Mouse (Mus musculus) E14TG2a.4 (cell line): ENCODE measurements around the gene Lrrc14b.
A peak's percentile ranks its signal among the peaks of the same experiment; 100 is the strongest.

Experiments
- H3K27me3 ChIP-seq: 2 replicates; pipeline ENCODE4 v1.6.1; 2014; ENCODE audit warnings: low read length, control low read depth; ENCODE audit not compliant: insufficient read depth
- H3K36me3 ChIP-seq: 2 replicates; pipeline ENCODE4 v1.6.1; 2014; ENCODE audit warnings: low read length, control low read depth; ENCODE audit not compliant: insufficient read depth
- H3K4me1 ChIP-seq: replicated peaks from 2 replicates; pipeline ENCODE4 v1.6.1; 2014; ENCODE audit warnings: low read depth, low read length, control low read depth
- H3K4me3 ChIP-seq: replicated peaks from 2 replicates; pipeline ENCODE4 v1.5.1; 2014; ENCODE audit warnings: mild to moderate bottlenecking, low read length
- H3K9me3 ChIP-seq: 2 replicates; pipeline ENCODE4 v1.6.1; 2014; ENCODE audit warnings: low read length, control low read depth
- CTCF ChIP-seq: conservative IDR thresholded peaks from 2 replicates; pipeline ENCODE4 v1.5.1; 2014; ENCODE audit warnings: low read length
- NANOG ChIP-seq: IDR thresholded peaks from 2 replicates; pipeline ENCODE4 v1.6.1; 2014; ENCODE audit warnings: borderline replicate concordance, low read length, mixed read lengths
- POU5F1 ChIP-seq: IDR thresholded peaks from 2 replicates; pipeline ENCODE4 v1.6.1; 2014; ENCODE audit warnings: low read length, borderline replicate concordance

Gene Lrrc14b

GRCm38 (mm10) chr13:74362218-74362617, 1.6 kb downstream of the Lrrc14b start:
- no peak for TF ChIP-seq NANOG
- no peak for TF ChIP-seq CTCF
- no peak for TF ChIP-seq POU5F1
- H3K9me3 ChIP-seq = no peaks in the 10 kb centered on the region
- peaks cover 3% of the 10 kb centered on the region for H3K4me1 ChIP-seq
- H3K36me3 ChIP-seq = peaks cover 34% of the 10 kb centered on the region
- no peak overlapping the region for H3K4me3 ChIP-seq
- no peaks in the 10 kb centered on the region for H3K27me3 ChIP-seq

- no peaks in the 10 kb centered on the region for H3K27me3 ChIP-seq
- no peaks in the 10 kb centered on the region for H3K9me3 ChIP-seq
- H3K36me3 ChIP-seq = peaks cover 78% of the 10 kb centered on the region
- H3K4me3 ChIP-seq = no peak overlapping the region
- TF ChIP-seq POU5F1 (no peak), NANOG (no peak), CTCF (no peak)
- H3K4me1 ChIP-seq = no peaks in the 10 kb centered on the region
Observed at GRCm38 (mm10) chr13:74356491-74356890, 7.3 kb downstream of the Lrrc14b start.

GRCm38 (mm10) chr13:74350435-74350906, 13.3 kb downstream of the Lrrc14b start:
- H3K9me3 ChIP-seq = no peaks in the 10 kb centered on the region
- H3K4me3 ChIP-seq = peak overlapping the region; percentile 89
- H3K27me3 ChIP-seq = no peaks in the 10 kb centered on the region
- peaks cover 32% of the 10 kb centered on the region for H3K36me3 ChIP-seq
- TF ChIP-seq POU5F1 (no peak), CTCF (no peak), NANOG (no peak)
- H3K4me1 ChIP-seq = peaks cover 15% of the 10 kb centered on the region

GRCm38 (mm10) chr13:74349566-74350434, 14.0 kb downstream of the Lrrc14b start, which contains the start of the genes Sdha and Ccdc127:
Sdha (minus strand) TSS chr13:74350280.
Ccdc127 (plus strand) TSS chr13:74350309.
- Histone ChIP-seq H3K4me1 (peaks cover 15% of the 10 kb centered on the region), H3K9me3 (no peaks in the 10 kb centered on the region), H3K27me3 (no peaks in the 10 kb centered on the region), H3K4me3 (peak within 1 kb of the TSS; percentile 89), H3K36me3 (peaks cover 35% of the 10 kb centered on the region)
- TF ChIP-seq POU5F1 (no peak), NANOG (no peak), CTCF (no peak)

- H3K9me3 ChIP-seq = no peaks in the 10 kb centered on the region
- no peaks in the 10 kb centered on the region for H3K4me1 ChIP-seq
- H3K36me3 ChIP-seq = peaks cover 87% of the 10 kb centered on the region
- H3K4me3 ChIP-seq = no peak overlapping the region
- TF ChIP-seq POU5F1 (no peak), CTCF (peak; percentile 87)
- H3K27me3 ChIP-seq = no peaks in the 10 kb centered on the region
Observed at GRCm38 (mm10) chr13:74341036-74341435, 22.8 kb downstream of the Lrrc14b start.

GRCm38 (mm10) chr13:74329321-74329720, 34.5 kb downstream of the Lrrc14b start:
- TF ChIP-seq CTCF = no peak
- TF ChIP-seq NANOG = no peak
- TF ChIP-seq POU5F1 = no peak
- Histone ChIP-seq H3K9me3 (no peaks in the 10 kb centered on the region), H3K4me3 (no peak overlapping the region), H3K36me3 (peaks cover 90% of the 10 kb centered on the region), H3K4me1 (no peaks in the 10 kb centered on the region), H3K27me3 (no peaks in the 10 kb centered on the region)

- Histone ChIP-seq H3K9me3 (no peaks in the 10 kb centered on the region), H3K36me3 (peaks cover 57% of the 10 kb centered on the region), H3K4me3 (peak within 1 kb of the TSS; percentile 96), H3K27me3 (no peaks in the 10 kb centered on the region), H3K4me1 (peaks cover 19% of the 10 kb centered on the region)
- no peak for TF ChIP-seq CTCF
- TF ChIP-seq POU5F1 = no peak
- TF ChIP-seq NANOG = no peak
Observed at GRCm38 (mm10) chr13:74317170-74317849, 46.5 kb downstream of the Lrrc14b start, which contains the start of gene Pdcd6. Pdcd6 (minus strand) TSS chr13:74317580.

- Histone ChIP-seq H3K4me1 (peaks cover 19% of the 10 kb centered on the region), H3K4me3 (peak overlapping the region; percentile 96), H3K36me3 (peaks cover 53% of the 10 kb centered on the region), H3K27me3 (no peaks in the 10 kb centered on the region), H3K9me3 (no peaks in the 10 kb centered on the region)
- TF ChIP-seq NANOG (no peak), POU5F1 (no peak), CTCF (no peak)
Observed at GRCm38 (mm10) chr13:74316789-74317169, 47.0 kb downstream of the Lrrc14b start.
